Mouse (Mus musculus) CH12.LX (cell line): ENCODE results near the gene Arhgap1. TPM values are rescaled to one million over a fixed set of nuclear protein-coding genes. Genes with fewer than 3 reads are reported as not detected.

ENCODE experiments used
- DNase-seq: peaks from one replicate; pipeline ENCODE4 v3.0.0-alpha.2; 2013; ENCODE audit errors: extremely low read depth
- H3K27ac ChIP-seq: 2 replicates; pipeline ENCODE4 v1.5.1; 2012; ENCODE audit warnings: low read depth, mild to moderate bottlenecking, control low read depth, moderate library complexity; ENCODE audit not compliant: insufficient read depth
- H3K27me3 ChIP-seq: replicated peaks from 2 replicates; pipeline ENCODE3; 2012; ENCODE audit warnings: inconsistent platforms
- H3K36me3 ChIP-seq, 2 experiments: replicated peaks in 1 of 2; 2 replicates each; pipeline versions ENCODE3 to v1.6.1; 2012; ENCODE audit warnings: inconsistent platforms in 1 of 2, low read length in 1 of 2, mild to moderate bottlenecking in 1 of 2, mixed read lengths in 1 of 2, moderate library complexity in 1 of 2; ENCODE audit not compliant: control insufficient read depth in 1 of 2, insufficient read depth in 1 of 2
- H3K4me1 ChIP-seq, 2 experiments: 2 replicates each; pipeline ENCODE4 v1.6.1; 2012; ENCODE audit warnings: inconsistent platforms in 1 of 2, moderate library complexity in 1 of 2; ENCODE audit not compliant: insufficient read depth in 2 of 2, control insufficient read depth in 1 of 2
- H3K4me2 ChIP-seq: 2 replicates; pipeline ENCODE4 v1.6.1; 2012; ENCODE audit warnings: low read depth, mild to moderate bottlenecking, control low read depth; ENCODE audit not compliant: poor library complexity, insufficient read depth, severe bottlenecking
- H3K4me3 ChIP-seq, 3 experiments: fragments of 150-350 bp in 1 of 3; sonication (generic) in 1 of 3; replicated peaks in 1 of 3; 2 replicates each; pipeline versions ENCODE3 to v1.5.1; 2011 to 2012; ENCODE audit warnings: low read depth in 2 of 3, low read length in 2 of 3, mild to moderate bottlenecking in 2 of 3, moderate library complexity in 2 of 3, control low read depth in 1 of 3, improper control_type of control experiment in 1 of 3, inconsistent platforms in 1 of 3, mixed read lengths in 1 of 3; ENCODE audit not compliant: poor library complexity in 1 of 3
- H3K79me2 ChIP-seq: replicated peaks from 2 replicates; pipeline ENCODE4 v1.6.1; 2012; ENCODE audit warnings: mild to moderate bottlenecking, moderate library complexity; ENCODE audit not compliant: control insufficient read depth, poor library complexity, insufficient read depth, severe bottlenecking; ENCODE audit errors: extremely low read depth
- H3K9ac ChIP-seq: 2 replicates; pipeline ENCODE4 v1.6.1; 2012; ENCODE audit warnings: low read depth, mild to moderate bottlenecking, control low read depth, moderate library complexity; ENCODE audit not compliant: insufficient read depth
- H3K9me3 ChIP-seq: replicated peaks from 2 replicates; pipeline ENCODE3; 2012; ENCODE audit warnings: low read length, inconsistent platforms, mixed read lengths
- CHD1 ChIP-seq: IDR thresholded peaks from 2 replicates; pipeline ENCODE4 v1.6.1; 2012; ENCODE audit warnings: low read depth, low read length, improper control_type of control experiment, inconsistent platforms
- CHD2 ChIP-seq: IDR thresholded peaks from 2 replicates; pipeline ENCODE4 v1.6.1; 2011; ENCODE audit warnings: low read length, improper control_type of control experiment
- E2F4 ChIP-seq: IDR thresholded peaks from 2 replicates; pipeline ENCODE4 v1.6.1; 2011; ENCODE audit warnings: low read depth, low read length, improper control_type of control experiment; ENCODE audit not compliant: insufficient replicate concordance
- ELF1 ChIP-seq: IDR thresholded peaks from 2 replicates; pipeline ENCODE4 v1.6.1; 2014; ENCODE audit warnings: low read depth, mild to moderate bottlenecking, inconsistent platforms, low read length, improper control_type of control experiment
- EP300 ChIP-seq: IDR thresholded peaks from 2 replicates; pipeline ENCODE4 v1.6.1; 2011; ENCODE audit warnings: low read length, improper control_type of control experiment
- GABPA ChIP-seq: IDR thresholded peaks from 2 replicates; pipeline ENCODE4 v1.6.1; 2012; ENCODE audit warnings: low read depth, low read length, improper control_type of control experiment, inconsistent platforms; ENCODE audit not compliant: insufficient replicate concordance
- HCFC1 ChIP-seq: IDR thresholded peaks from 2 replicates; pipeline ENCODE4 v1.6.1; 2012; ENCODE audit warnings: low read depth, mild to moderate bottlenecking, inconsistent platforms, low read length, improper control_type of control experiment
- JUND ChIP-seq: conservative IDR thresholded peaks from 2 replicates; pipeline ENCODE4 v1.6.1; 2011; ENCODE audit warnings: low read depth, low read length, improper control_type of control experiment
- KAT2A ChIP-seq: IDR thresholded peaks from 2 replicates; pipeline ENCODE4 v1.6.1; 2012; ENCODE audit warnings: low read length, improper control_type of control experiment, inconsistent platforms; ENCODE audit not compliant: insufficient replicate concordance
- MAX ChIP-seq: IDR thresholded peaks from 2 replicates; pipeline ENCODE4 v1.6.1; 2011; ENCODE audit warnings: low read length, improper control_type of control experiment
- MAZ ChIP-seq: IDR thresholded peaks from 2 replicates; pipeline ENCODE4 v1.6.1; 2012; ENCODE audit warnings: low read depth, mild to moderate bottlenecking, inconsistent platforms, low read length, improper control_type of control experiment, moderate library complexity
- MXI1 ChIP-seq: IDR thresholded peaks from 2 replicates; pipeline ENCODE4 v1.6.1; 2011; ENCODE audit warnings: mild to moderate bottlenecking, low read depth, low read length, improper control_type of control experiment
- NELFE ChIP-seq: IDR thresholded peaks from 2 replicates; pipeline ENCODE4 v1.6.1; 2011; ENCODE audit warnings: low read depth, low read length, improper control_type of control experiment
- NRF1 ChIP-seq: IDR thresholded peaks from 2 replicates; pipeline ENCODE4 v1.6.1; 2014; ENCODE audit warnings: low read depth, mild to moderate bottlenecking, inconsistent platforms, low read length, improper control_type of control experiment, moderate library complexity
- PAX5 ChIP-seq: IDR thresholded peaks from 2 replicates; pipeline ENCODE4 v1.6.1; 2012; ENCODE audit warnings: low read length, inconsistent platforms, mixed read lengths
- POLR2A ChIP-seq: IDR thresholded peaks from 2 replicates; pipeline ENCODE4 v1.6.1; 2011; ENCODE audit warnings: low read depth, mild to moderate bottlenecking, improper control_type of control experiment, low read length
- RCOR1 ChIP-seq: conservative IDR thresholded peaks from 2 replicates; pipeline ENCODE4 v1.6.1; 2012; ENCODE audit warnings: low read depth, mild to moderate bottlenecking, inconsistent platforms, low read length, improper control_type of control experiment
- SIN3A ChIP-seq: IDR thresholded peaks from 2 replicates; pipeline ENCODE4 v1.6.1; 2012; ENCODE audit warnings: low read length, improper control_type of control experiment, inconsistent platforms
- SMC3 ChIP-seq: IDR thresholded peaks from 2 replicates; pipeline ENCODE4 v1.6.1; 2011; ENCODE audit warnings: low read depth, low read length, improper control_type of control experiment
- TBP ChIP-seq: conservative IDR thresholded peaks from 2 replicates; pipeline ENCODE4 v1.6.1; 2011; ENCODE audit warnings: low read depth, low read length, improper control_type of control experiment
- TCF12 ChIP-seq: IDR thresholded peaks from 2 replicates; pipeline ENCODE4 v1.6.1; 2014; ENCODE audit warnings: low read depth, mild to moderate bottlenecking, inconsistent platforms, low read length, improper control_type of control experiment
- USF1 ChIP-seq: IDR thresholded peaks from 2 replicates; pipeline ENCODE4 v1.6.1; 2014; ENCODE audit warnings: low read depth, mild to moderate bottlenecking, inconsistent platforms, low read length, improper control_type of control experiment
- ZC3H11A ChIP-seq: IDR thresholded peaks from 2 replicates; pipeline ENCODE4 v1.6.1; 2012; ENCODE audit warnings: low read depth, mild to moderate bottlenecking, inconsistent platforms, low read length, improper control_type of control experiment
- ZKSCAN1 ChIP-seq: IDR thresholded peaks from 2 replicates; pipeline ENCODE4 v1.6.1; 2012; ENCODE audit warnings: low read depth, inconsistent platforms, low read length, improper control_type of control experiment, borderline replicate concordance
- ZNF384 ChIP-seq: IDR thresholded peaks from 2 replicates; pipeline ENCODE4 v1.6.1; 2012; ENCODE audit warnings: low read depth, low read length, improper control_type of control experiment, inconsistent platforms
- dilution Hi-C: fragments of 300-500 bp; cut with MboI; formaldehyde crosslinking; loops from 2 replicates; pipeline ENCODE4 v1.14.3; 2020; ENCODE audit warnings: low sequenced_read_pairs; ENCODE audit not compliant: extremely low pct_unique_long_range_greater_than_20kb, extremely low pct_ligation_motif_present
- in situ Hi-C: fragments of 300-500 bp; cut with MboI; formaldehyde crosslinking; loops from 3 replicates; pipeline ENCODE4 v1.14.3; 2019; ENCODE audit warnings: low sequenced_read_pairs, low pct_ligation_motif_present, low pct_unique_long_range_greater_than_20kb, mixed read lengths
- polyA plus RNA-seq: library from polyadenylated mRNA; unstranded; fragments of >175 nt; gene quantifications from 2 replicates; pipeline ENCODE4 v1.2.1, GENCODE M21; 2012; ENCODE audit warnings: low read depth; ENCODE audit not compliant: insufficient read length
- total RNA-seq, 2 experiments: library from RNA; depleted of rRNA; stranded (reverse); fragments of 300-350 nt in 1 of 2; fragments of >200 nt in 1 of 2; gene quantifications; 2 replicates each; pipeline ENCODE4 v1.2.3; 2012 to 2014

The Arhgap1 gene
- total and polyA plus RNA-seq, 3 experiments, result 15.6 to 35.4 (median 19.7) TPM

DNA sequence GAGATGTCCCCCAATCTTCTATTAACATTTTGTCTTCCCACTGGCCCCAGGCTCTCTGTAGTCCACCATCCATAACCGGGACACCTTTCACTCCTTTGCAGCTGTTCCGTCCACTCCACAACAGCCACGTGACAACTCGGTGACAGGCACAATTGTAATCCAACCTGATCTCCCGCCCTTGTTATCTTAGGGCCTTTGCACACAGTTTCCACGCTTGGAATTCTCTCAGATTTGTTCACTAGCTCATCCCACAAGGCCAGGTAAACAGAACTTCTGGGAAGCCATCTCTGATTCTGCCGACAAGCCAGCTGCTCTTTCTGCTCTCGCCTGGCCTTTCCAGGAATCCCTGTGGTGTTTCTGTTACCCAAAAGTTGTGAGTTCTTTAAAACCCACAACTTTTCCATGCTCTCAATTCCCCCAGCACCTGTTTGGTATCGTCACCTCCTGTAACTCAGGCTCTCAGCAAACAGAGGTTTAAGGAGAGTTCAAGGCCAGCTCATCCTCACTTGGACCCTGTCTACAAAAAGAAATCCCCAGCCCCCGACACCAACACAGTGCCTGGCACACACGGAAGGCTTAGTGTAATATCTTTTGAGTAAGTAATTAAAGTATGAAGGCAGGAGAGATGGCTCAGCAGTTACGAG lies 16.2 kb upstream of the Arhgap1 start:
- Histone ChIP-seq H3K27ac (no peak overlapping the region), H3K9me3 (no peaks in the 10 kb centered on the region), H3K9ac (no peak overlapping the region), H3K4me2 (no peak overlapping the region), H3K36me3 (no peaks in the 10 kb centered on the region), H3K4me3 (no peak overlapping the region), H3K27me3 (peaks cover 2% of the 10 kb centered on the region), H3K79me2 (no peaks in the 10 kb centered on the region), H3K4me1 (peaks cover 7 to 22% of the 10 kb centered on the region in 2 experiments; a peak in 3 of 4 replicates)
- no peak for DNase-seq
- dilution Hi-C loops (no loop called here), in situ Hi-C loops (no loop called here)
- TF ChIP-seq ELF1 (no peak), ZNF384 (no peak), ZKSCAN1 (no peak), MAX (no peak), CHD2 (no peak), TBP (no peak), E2F4 (no peak), POLR2A (no peak), SMC3 (no peak), PAX5 (no peak), GABPA (no peak), USF1 (no peak), JUND (no peak), CHD1 (no peak), MXI1 (no peak)

DNA sequence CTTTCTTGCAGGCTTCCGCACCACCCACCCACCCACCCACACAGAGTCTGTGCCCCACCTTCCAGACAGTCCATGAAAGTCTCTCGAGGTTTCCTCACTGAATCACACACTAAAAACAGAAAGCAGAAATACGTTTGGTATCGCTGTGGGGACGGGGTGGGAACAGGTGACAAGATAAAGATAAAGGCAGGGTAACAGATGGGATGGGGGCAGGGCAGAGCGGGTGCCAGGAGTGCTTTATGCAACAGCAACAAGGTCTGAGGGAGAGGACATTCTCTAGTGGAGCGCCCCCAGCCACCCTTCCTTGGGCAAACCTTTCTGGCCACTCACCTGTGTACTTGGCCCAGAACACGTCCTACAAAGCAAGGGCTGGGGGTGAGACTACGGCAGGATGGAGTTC lies 14.8 kb upstream of the Arhgap1 start:
- TF ChIP-seq NELFE, result no peak
- TF ChIP-seq MXI1, result no peak
- no peak for TF ChIP-seq ZC3H11A
- TF ChIP-seq RCOR1, result no peak
- no peak for TF ChIP-seq TCF12
- TF ChIP-seq ELF1, result no peak
- no peak for TF ChIP-seq MAZ
- no peak for TF ChIP-seq E2F4
- no peak for TF ChIP-seq KAT2A
- TF ChIP-seq POLR2A, result no peak
- no peak for TF ChIP-seq NRF1
- no peak for TF ChIP-seq EP300
- TF ChIP-seq HCFC1, result no peak
- TF ChIP-seq CHD2, result no peak
- TF ChIP-seq MAX, result no peak
- TF ChIP-seq USF1, result no peak
- no peak for TF ChIP-seq SIN3A
- TF ChIP-seq, all 38 proteins: peak for 0
- Histone ChIP-seq H3K36me3 (no peaks in the 10 kb centered on the region), H3K9ac (no peak overlapping the region), H3K4me1 (peaks cover 7 to 22% of the 10 kb centered on the region in 2 experiments; a peak in 3 of 4 replicates), H3K4me2 (no peak overlapping the region), H3K27me3 (no peaks in the 10 kb centered on the region), H3K4me3 (no peak overlapping the region), H3K9me3 (no peaks in the 10 kb centered on the region), H3K79me2 (no peaks in the 10 kb centered on the region), H3K27ac (no peak overlapping the region)
- in situ Hi-C loops, result no loop called here
- dilution Hi-C loops, result no loop called here
- no peak for DNase-seq
